Mouse (Mus musculus) G1E (cell line): ENCODE data around the gene Hist1h2bf.
A peak's percentile ranks its signal among the peaks of the same experiment; 100 is the strongest.

Experiments used
- CTCF ChIP-seq: IDR thresholded peaks from 2 replicates; pipeline ENCODE4 v1.5.1; 2012; ENCODE audit warnings: low read depth, low read length, inconsistent platforms, mixed read lengths
- GATA1 ChIP-seq: IDR thresholded peaks from 2 replicates; pipeline ENCODE4 v1.6.1; 2012; ENCODE audit warnings: borderline replicate concordance, low read length, inconsistent platforms, mixed read lengths
- GATA2 ChIP-seq: IDR thresholded peaks from 2 replicates; pipeline ENCODE4 v1.6.1; 2012; ENCODE audit warnings: low read depth, low read length, inconsistent platforms, borderline replicate concordance
- POLR2AphosphoS5 ChIP-seq: IDR thresholded peaks from 2 replicates; pipeline ENCODE4 v1.6.1; 2012; ENCODE audit warnings: low read depth, low read length, inconsistent platforms; ENCODE audit not compliant: insufficient replicate concordance
- TAL1 ChIP-seq: conservative IDR thresholded peaks from 2 replicates; pipeline ENCODE4 v1.6.1; 2012; ENCODE audit warnings: low read depth, low read length, inconsistent platforms, mixed read lengths

DNA sequence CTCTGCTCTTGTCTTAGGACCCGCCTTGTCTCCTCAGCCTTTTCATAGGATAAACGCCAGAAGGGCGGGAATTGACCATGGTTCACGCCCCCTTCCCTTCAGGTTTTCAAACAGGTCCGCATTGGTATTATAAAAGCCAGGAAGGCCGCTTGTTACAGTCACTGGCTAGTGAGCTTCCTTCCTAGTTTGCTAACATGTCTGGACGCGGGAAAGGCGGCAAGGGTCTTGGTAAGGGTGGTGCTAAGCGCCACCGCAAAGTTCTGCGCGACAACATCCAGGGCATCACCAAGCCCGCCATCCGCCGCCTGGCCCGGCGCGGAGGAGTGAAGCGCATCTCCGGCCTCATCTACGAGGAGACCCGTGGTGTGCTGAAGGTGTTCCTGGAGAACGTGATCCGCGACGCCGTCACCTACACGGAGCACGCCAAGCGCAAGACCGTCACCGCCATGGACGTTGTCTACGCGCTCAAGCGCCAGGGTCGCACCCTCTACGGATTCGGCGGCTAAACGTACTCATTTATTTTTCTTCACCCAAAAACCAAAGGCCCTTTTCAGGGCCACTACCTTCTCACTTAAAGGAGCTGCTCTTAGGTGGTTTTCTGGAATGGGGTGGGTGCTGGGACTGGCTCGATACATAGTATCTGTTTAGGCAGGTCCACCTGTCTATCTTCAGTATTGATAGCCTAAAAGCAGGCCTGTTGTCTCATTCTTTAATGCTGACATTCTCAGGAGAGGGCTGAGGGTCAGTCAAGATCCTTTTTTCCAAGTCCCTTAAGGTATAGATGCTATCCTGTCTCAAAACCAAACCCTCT, 7.6 kb upstream of the Hist1h2bf start, which contains the start of gene Hist1h4d:
- TF ChIP-seq CTCF (no peak), GATA1 (no peak), TAL1 (no peak), POLR2AphosphoS5 (peak; percentile 99), GATA2 (no peak)
